Mouse (Mus musculus) CH12.LX (cell line): ENCODE data around the gene Lep. TPM values are rescaled to one million over a fixed set of nuclear protein-coding genes. Genes with fewer than 3 reads are reported as not detected.

Source experiments
- DNase-seq: peaks from one replicate; pipeline ENCODE4 v3.0.0-alpha.2; 2013; ENCODE audit errors: extremely low read depth
- H3K27ac ChIP-seq: 2 replicates; pipeline ENCODE4 v1.5.1; 2012; ENCODE audit warnings: low read depth, mild to moderate bottlenecking, control low read depth, moderate library complexity; ENCODE audit not compliant: insufficient read depth
- H3K27me3 ChIP-seq: replicated peaks from 2 replicates; pipeline ENCODE3; 2012; ENCODE audit warnings: inconsistent platforms
- H3K36me3 ChIP-seq, 2 experiments: replicated peaks in 1 of 2; 2 replicates each; pipeline versions ENCODE3 to v1.6.1; 2012; ENCODE audit warnings: inconsistent platforms in 1 of 2, low read length in 1 of 2, mild to moderate bottlenecking in 1 of 2, mixed read lengths in 1 of 2, moderate library complexity in 1 of 2; ENCODE audit not compliant: control insufficient read depth in 1 of 2, insufficient read depth in 1 of 2
- H3K4me1 ChIP-seq, 2 experiments: 2 replicates each; pipeline ENCODE4 v1.6.1; 2012; ENCODE audit warnings: inconsistent platforms in 1 of 2, moderate library complexity in 1 of 2; ENCODE audit not compliant: insufficient read depth in 2 of 2, control insufficient read depth in 1 of 2
- H3K4me2 ChIP-seq: 2 replicates; pipeline ENCODE4 v1.6.1; 2012; ENCODE audit warnings: low read depth, mild to moderate bottlenecking, control low read depth; ENCODE audit not compliant: poor library complexity, insufficient read depth, severe bottlenecking
- H3K4me3 ChIP-seq, 3 experiments: fragments of 150-350 bp in 1 of 3; sonication (generic) in 1 of 3; replicated peaks in 1 of 3; 2 replicates each; pipeline versions ENCODE3 to v1.5.1; 2011 to 2012; ENCODE audit warnings: low read depth in 2 of 3, low read length in 2 of 3, mild to moderate bottlenecking in 2 of 3, moderate library complexity in 2 of 3, control low read depth in 1 of 3, improper control_type of control experiment in 1 of 3, inconsistent platforms in 1 of 3, mixed read lengths in 1 of 3; ENCODE audit not compliant: poor library complexity in 1 of 3
- H3K79me2 ChIP-seq: replicated peaks from 2 replicates; pipeline ENCODE4 v1.6.1; 2012; ENCODE audit warnings: mild to moderate bottlenecking, moderate library complexity; ENCODE audit not compliant: control insufficient read depth, poor library complexity, insufficient read depth, severe bottlenecking; ENCODE audit errors: extremely low read depth
- H3K9ac ChIP-seq: 2 replicates; pipeline ENCODE4 v1.6.1; 2012; ENCODE audit warnings: low read depth, mild to moderate bottlenecking, control low read depth, moderate library complexity; ENCODE audit not compliant: insufficient read depth
- H3K9me3 ChIP-seq: replicated peaks from 2 replicates; pipeline ENCODE3; 2012; ENCODE audit warnings: low read length, inconsistent platforms, mixed read lengths
- CHD1 ChIP-seq: IDR thresholded peaks from 2 replicates; pipeline ENCODE4 v1.6.1; 2012; ENCODE audit warnings: low read depth, low read length, improper control_type of control experiment, inconsistent platforms
- CHD2 ChIP-seq: IDR thresholded peaks from 2 replicates; pipeline ENCODE4 v1.6.1; 2011; ENCODE audit warnings: low read length, improper control_type of control experiment
- CTCF ChIP-seq, 2 experiments: IDR thresholded peaks in 1 of 2; conservative IDR thresholded peaks in 1 of 2; 2 replicates each; pipeline ENCODE4 v1.5.1; 2011 to 2012; ENCODE audit warnings: low read depth in 2 of 2, low read length in 2 of 2, improper control_type of control experiment in 1 of 2, inconsistent platforms in 1 of 2, mild to moderate bottlenecking in 1 of 2, moderate library complexity in 1 of 2
- EP300 ChIP-seq: IDR thresholded peaks from 2 replicates; pipeline ENCODE4 v1.6.1; 2011; ENCODE audit warnings: low read length, improper control_type of control experiment
- ETS1 ChIP-seq: conservative IDR thresholded peaks from 2 replicates; pipeline ENCODE4 v1.6.1; 2012; ENCODE audit warnings: low read depth, mild to moderate bottlenecking, inconsistent platforms, low read length, improper control_type of control experiment, moderate library complexity
- GABPA ChIP-seq: IDR thresholded peaks from 2 replicates; pipeline ENCODE4 v1.6.1; 2012; ENCODE audit warnings: low read depth, low read length, improper control_type of control experiment, inconsistent platforms; ENCODE audit not compliant: insufficient replicate concordance
- IRF4 ChIP-seq: IDR thresholded peaks from 2 replicates; pipeline ENCODE4 v1.6.1; 2014; ENCODE audit warnings: low read depth, mild to moderate bottlenecking, inconsistent platforms, low read length, improper control_type of control experiment
- JUND ChIP-seq: conservative IDR thresholded peaks from 2 replicates; pipeline ENCODE4 v1.6.1; 2011; ENCODE audit warnings: low read depth, low read length, improper control_type of control experiment
- KAT2A ChIP-seq: IDR thresholded peaks from 2 replicates; pipeline ENCODE4 v1.6.1; 2012; ENCODE audit warnings: low read length, improper control_type of control experiment, inconsistent platforms; ENCODE audit not compliant: insufficient replicate concordance
- MAFK ChIP-seq: IDR thresholded peaks from 2 replicates; pipeline ENCODE4 v1.6.1; 2011; ENCODE audit warnings: low read length, improper control_type of control experiment; ENCODE audit not compliant: insufficient replicate concordance
- MAZ ChIP-seq: IDR thresholded peaks from 2 replicates; pipeline ENCODE4 v1.6.1; 2012; ENCODE audit warnings: low read depth, mild to moderate bottlenecking, inconsistent platforms, low read length, improper control_type of control experiment, moderate library complexity
- MEF2A ChIP-seq: IDR thresholded peaks from 2 replicates; pipeline ENCODE4 v1.6.1; 2014; ENCODE audit warnings: low read depth, mild to moderate bottlenecking, inconsistent platforms, low read length, improper control_type of control experiment, borderline replicate concordance
- PAX5 ChIP-seq: IDR thresholded peaks from 2 replicates; pipeline ENCODE4 v1.6.1; 2012; ENCODE audit warnings: low read length, inconsistent platforms, mixed read lengths
- POLR2A ChIP-seq: IDR thresholded peaks from 2 replicates; pipeline ENCODE4 v1.6.1; 2011; ENCODE audit warnings: low read depth, mild to moderate bottlenecking, improper control_type of control experiment, low read length
- RAD21 ChIP-seq: IDR thresholded peaks from 2 replicates; pipeline ENCODE4 v1.6.1; 2011; ENCODE audit warnings: low read depth, mild to moderate bottlenecking, low read length, improper control_type of control experiment, moderate library complexity
- RCOR1 ChIP-seq: conservative IDR thresholded peaks from 2 replicates; pipeline ENCODE4 v1.6.1; 2012; ENCODE audit warnings: low read depth, mild to moderate bottlenecking, inconsistent platforms, low read length, improper control_type of control experiment
- TBP ChIP-seq: conservative IDR thresholded peaks from 2 replicates; pipeline ENCODE4 v1.6.1; 2011; ENCODE audit warnings: low read depth, low read length, improper control_type of control experiment
- TCF12 ChIP-seq: IDR thresholded peaks from 2 replicates; pipeline ENCODE4 v1.6.1; 2014; ENCODE audit warnings: low read depth, mild to moderate bottlenecking, inconsistent platforms, low read length, improper control_type of control experiment
- UBTF ChIP-seq: IDR thresholded peaks from 2 replicates; pipeline ENCODE4 v1.6.1; 2012; ENCODE audit warnings: low read depth, mild to moderate bottlenecking, inconsistent platforms, low read length, improper control_type of control experiment, moderate library complexity
- USF2 ChIP-seq: conservative IDR thresholded peaks from 2 replicates; pipeline ENCODE4 v1.6.1; 2011; ENCODE audit warnings: low read depth, low read length, improper control_type of control experiment
- ZNF384 ChIP-seq: IDR thresholded peaks from 2 replicates; pipeline ENCODE4 v1.6.1; 2012; ENCODE audit warnings: low read depth, low read length, improper control_type of control experiment, inconsistent platforms
- dilution Hi-C: fragments of 300-500 bp; cut with MboI; formaldehyde crosslinking; loops from 2 replicates; pipeline ENCODE4 v1.14.3; 2020; ENCODE audit warnings: low sequenced_read_pairs; ENCODE audit not compliant: extremely low pct_unique_long_range_greater_than_20kb, extremely low pct_ligation_motif_present
- in situ Hi-C: fragments of 300-500 bp; cut with MboI; formaldehyde crosslinking; loops from 3 replicates; pipeline ENCODE4 v1.14.3; 2019; ENCODE audit warnings: low sequenced_read_pairs, low pct_ligation_motif_present, low pct_unique_long_range_greater_than_20kb, mixed read lengths
- polyA plus RNA-seq: library from polyadenylated mRNA; unstranded; fragments of >175 nt; gene quantifications from 2 replicates; pipeline ENCODE4 v1.2.1, GENCODE M21; 2012; ENCODE audit warnings: low read depth; ENCODE audit not compliant: insufficient read length
- total RNA-seq, 2 experiments: library from RNA; depleted of rRNA; stranded (reverse); fragments of 300-350 nt in 1 of 2; fragments of >200 nt in 1 of 2; gene quantifications; 2 replicates each; pipeline ENCODE4 v1.2.3; 2012 to 2014

Gene Lep
- total and polyA plus RNA-seq, 3 experiments, result not detected

DNA sequence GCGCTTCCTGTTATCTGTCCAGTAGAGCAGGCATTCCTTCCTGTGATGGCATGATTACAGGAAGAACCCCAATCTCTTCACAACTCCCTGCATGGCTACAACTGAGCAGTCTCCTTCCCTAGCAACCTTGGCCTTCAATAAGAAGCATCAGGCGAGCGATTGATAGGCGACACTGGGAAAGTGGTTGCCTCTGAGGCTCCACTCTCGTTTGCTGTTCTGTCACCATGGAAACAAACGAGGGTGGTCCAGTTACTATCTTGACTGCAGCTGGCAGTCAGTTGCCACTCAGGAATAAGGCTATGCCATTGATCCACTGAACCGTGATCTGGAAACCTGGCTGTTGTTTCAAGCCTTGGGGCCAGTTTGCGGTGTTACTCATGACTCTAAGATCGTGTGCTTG, 7.8 kb upstream of the Lep start:
- peaks cover under 1% of the 10 kb centered on the region for H3K9me3 ChIP-seq
- no peaks in the 10 kb centered on the region for H3K36me3 ChIP-seq
- H3K4me1 ChIP-seq, result peaks cover 0 to 5% of the 10 kb centered on the region in 2 experiments; a peak in 1 of 4 replicates
- no peak overlapping the region for H3K27ac ChIP-seq
- no peaks in the 10 kb centered on the region for H3K79me2 ChIP-seq
- H3K9ac ChIP-seq, result no peak overlapping the region
- dilution Hi-C loops (no loop called here), in situ Hi-C loops (no loop called here)
- no peak overlapping the region for H3K4me3 ChIP-seq
- peaks cover 11% of the 10 kb centered on the region for H3K27me3 ChIP-seq
- H3K4me2 ChIP-seq, result no peak overlapping the region
- no peak for TF ChIP-seq POLR2A
- no peak for TF ChIP-seq RAD21
- TF ChIP-seq PAX5, result no peak
- no peak for TF ChIP-seq MAFK
- TF ChIP-seq MEF2A, result no peak
- no peak for TF ChIP-seq ETS1
- TF ChIP-seq GABPA, result no peak
- TF ChIP-seq UBTF, result no peak
- TF ChIP-seq IRF4, result no peak
- no peak for TF ChIP-seq JUND
- TF ChIP-seq CTCF (conservative IDR thresholded peaks at IDR 0.05 in 1 of 2, IDR thresholded peaks at IDR 0.05 in 1 of 2; ENCODE audit: low read depth in 2 of 2, low read length in 2 of 2), result no peak
- TF ChIP-seq CHD2, result no peak
- TF ChIP-seq KAT2A, result no peak
- no peak for DNase-seq

GRCm38 (mm10) chr6:29053181-29053580, 6.8 kb upstream of the Lep start:
- H3K4me2 ChIP-seq, result no peak overlapping the region
- H3K4me1 ChIP-seq, result peaks cover 0 to 5% of the 10 kb centered on the region in 2 experiments; a peak in 1 of 4 replicates
- H3K9ac ChIP-seq, result no peak overlapping the region
- H3K36me3 ChIP-seq, result no peaks in the 10 kb centered on the region
- in situ Hi-C loops (no loop called here), dilution Hi-C loops (no loop called here)
- H3K79me2 ChIP-seq, result no peaks in the 10 kb centered on the region
- H3K9me3 ChIP-seq, result peaks cover 7% of the 10 kb centered on the region
- peaks cover 11% of the 10 kb centered on the region for H3K27me3 ChIP-seq
- no peak overlapping the region for H3K27ac ChIP-seq
- H3K4me3 ChIP-seq, result no peak overlapping the region
- TF ChIP-seq MAZ (no peak), JUND (no peak), USF2 (no peak), TBP (no peak), ZNF384 (no peak), CHD2 (no peak), EP300 (no peak), GABPA (no peak), TCF12 (no peak), RCOR1 (no peak), KAT2A (no peak), CHD1 (no peak)
- no peak for DNase-seq
